Mouse (Mus musculus): ENCODE measurements at regions not wholly inside any gene's neighbourhood (a gene's known extent, or its start where the extent isn't known, plus 50 kb on each side); places are given as distances from the start of the nearest gene placed in this dataset.

DNA sequence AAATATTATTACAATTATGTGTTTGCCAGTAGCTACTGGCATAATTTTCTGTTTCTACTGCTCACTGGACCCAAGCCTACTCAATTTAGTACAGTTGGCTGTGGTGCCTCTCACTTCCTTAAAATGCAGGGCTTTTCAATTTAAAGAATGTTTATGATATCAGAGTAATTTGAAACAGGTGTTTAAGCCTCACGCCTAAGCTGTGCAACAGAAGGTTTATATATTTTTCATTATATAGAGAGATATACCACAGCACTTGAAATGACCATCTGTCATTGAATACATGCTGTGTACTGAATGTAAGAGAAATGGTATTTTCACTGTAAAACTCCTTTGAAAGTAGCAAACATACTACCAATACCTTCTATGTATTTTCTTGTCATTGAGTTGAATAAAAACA lies 376.8 kb downstream of the Otol1 start:
- DNase-seq (ENCODE audit: low spot score) = no peak

DNA sequence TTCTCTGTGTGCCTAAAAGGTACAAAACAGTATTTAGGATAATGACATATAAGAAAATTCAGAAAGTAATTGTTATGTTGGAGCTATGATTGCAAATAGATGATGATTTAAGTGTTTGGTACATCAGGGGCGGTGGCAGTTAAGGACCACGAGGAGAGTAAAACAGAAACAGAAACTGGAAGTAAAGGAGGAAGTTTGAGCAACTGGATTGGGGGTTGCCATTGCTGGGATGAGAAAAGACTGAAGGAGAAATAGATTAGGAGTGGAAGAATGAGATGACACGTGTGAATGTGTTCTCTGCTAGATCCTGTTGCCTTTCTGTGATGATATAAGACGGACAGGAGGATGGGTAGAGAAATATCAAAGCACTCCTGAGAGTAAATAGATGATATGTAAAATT lies 378.5 kb downstream of the Otol1 start:
- DNase-seq (ENCODE audit: low spot score) = no peak

DNA sequence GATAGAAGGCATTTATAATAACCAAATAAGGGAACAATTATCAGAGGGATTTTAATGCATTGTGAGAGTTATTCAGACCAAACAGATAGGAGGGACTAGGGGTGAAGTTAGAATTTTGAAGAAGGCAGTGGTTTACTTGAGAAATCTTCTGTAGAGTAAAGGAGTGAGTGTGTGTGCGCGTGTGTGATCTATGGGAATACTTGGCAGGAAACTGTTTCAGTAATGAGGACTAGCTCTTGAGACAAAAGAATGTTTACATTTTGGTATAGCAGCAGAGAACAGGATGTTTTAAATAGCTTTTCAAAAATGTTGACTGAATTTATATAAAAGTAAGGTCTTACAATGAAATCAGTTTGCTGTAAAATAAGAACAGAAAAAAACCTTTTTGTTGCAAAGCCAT lies 393.8 kb downstream of the Otol1 start:
- DNase-seq (ENCODE audit: low spot score) = no peak

DNA sequence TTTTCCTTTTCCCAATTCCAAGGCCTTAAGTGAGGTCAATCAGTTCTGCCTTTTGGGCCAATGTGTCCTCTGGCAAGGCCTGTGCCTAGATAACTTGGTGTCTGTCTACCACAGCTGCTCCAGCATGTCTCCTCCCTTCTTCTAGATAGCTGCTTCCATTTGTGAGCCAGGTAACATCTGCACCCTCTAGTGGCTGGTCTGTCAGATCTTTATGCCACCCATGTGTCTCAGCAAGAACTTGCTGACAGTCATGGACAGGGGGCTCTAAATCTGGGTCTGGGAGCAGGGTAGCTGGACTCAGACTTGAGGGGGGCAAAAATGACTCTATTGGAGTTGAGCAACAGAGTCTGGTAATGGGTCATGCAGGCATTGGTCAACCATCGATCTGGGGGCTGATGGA lies 399.2 kb downstream of the Otol1 start:
- DNase-seq (ENCODE audit: low spot score) = no peak

DNA sequence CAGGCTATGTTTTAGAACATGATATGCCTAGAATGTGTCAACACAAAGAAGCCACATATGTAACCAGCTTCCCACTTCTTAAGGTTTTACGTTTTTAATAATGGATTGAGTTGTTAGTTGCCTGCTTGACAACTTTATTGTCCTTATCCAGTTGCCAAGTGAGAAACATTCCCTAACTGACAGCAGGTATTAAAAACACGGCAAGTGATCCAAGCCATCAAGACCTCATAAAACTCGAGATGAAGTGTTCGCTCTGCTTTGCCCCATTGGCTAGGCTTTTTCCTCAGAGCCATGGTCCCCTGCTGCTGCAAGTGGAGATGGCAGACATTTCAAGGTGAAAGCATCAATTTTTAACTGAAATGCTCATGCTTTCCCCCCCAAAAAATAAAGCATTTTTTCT lies 410.9 kb downstream of the Otol1 start:
- DNase-seq (ENCODE audit: low spot score) = no peak

DNA sequence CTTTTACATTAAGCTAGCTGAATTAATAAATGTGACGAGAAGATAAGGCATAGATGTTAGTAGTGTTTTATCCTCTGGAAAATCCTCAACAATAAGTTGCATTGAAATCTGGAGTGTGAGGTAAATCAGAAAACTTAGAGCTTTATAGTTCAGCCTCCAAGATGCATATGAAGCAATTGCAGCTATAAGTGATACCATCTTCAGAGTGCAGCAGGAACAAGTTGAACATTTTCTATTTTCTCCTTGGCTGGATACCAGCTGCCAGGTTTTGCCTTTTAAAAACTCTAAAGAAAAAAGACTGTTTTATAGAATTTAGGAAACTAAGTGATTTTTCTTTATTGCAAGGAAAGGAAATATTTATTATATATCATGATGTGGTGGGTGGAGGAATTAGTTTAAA lies 414.6 kb downstream of the Otol1 start:
- DNase-seq (ENCODE audit: low spot score) = no peak

DNA sequence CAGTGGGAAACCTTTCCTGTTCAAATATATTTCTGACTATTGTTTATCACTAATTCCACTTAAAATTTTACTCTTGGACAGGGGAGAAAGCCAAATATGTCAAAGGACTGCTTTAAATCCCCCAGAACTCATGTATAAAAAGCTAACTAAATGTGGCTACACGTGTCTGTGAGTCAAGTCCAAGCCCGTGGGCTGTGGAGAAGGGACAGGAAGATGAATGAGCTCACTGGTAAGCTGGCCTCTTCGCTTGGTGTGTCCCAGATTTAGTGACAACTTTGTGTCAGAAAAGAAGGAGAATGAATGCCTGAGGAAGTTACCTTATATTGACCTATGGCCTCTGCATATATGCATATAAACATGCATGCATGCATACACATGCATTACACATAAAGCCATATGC lies 415.3 kb downstream of the Otol1 start:
- no peak for DNase-seq (ENCODE audit: low spot score)

DNA sequence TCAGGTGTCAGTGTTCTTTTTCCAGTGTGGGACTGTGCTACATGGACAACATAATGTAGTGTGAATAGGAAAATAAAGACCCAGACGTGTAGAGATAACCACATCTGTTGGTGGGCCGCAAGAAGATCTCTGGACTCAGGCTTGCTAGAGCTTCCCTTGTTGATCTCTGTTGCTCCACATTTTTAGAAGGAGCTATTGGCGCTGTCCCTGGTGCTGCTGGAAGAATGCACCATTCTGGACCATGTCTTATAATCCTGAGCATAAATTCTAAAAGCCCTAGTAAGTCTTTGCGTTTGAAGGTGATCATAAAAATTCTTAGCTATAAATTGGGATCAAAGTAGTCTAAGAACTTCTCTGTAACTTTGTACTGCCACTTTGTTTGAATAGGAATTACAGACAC lies 429.3 kb downstream of the Otol1 start:
- DNase-seq (ENCODE audit: low spot score) = peak; percentile 6

DNA sequence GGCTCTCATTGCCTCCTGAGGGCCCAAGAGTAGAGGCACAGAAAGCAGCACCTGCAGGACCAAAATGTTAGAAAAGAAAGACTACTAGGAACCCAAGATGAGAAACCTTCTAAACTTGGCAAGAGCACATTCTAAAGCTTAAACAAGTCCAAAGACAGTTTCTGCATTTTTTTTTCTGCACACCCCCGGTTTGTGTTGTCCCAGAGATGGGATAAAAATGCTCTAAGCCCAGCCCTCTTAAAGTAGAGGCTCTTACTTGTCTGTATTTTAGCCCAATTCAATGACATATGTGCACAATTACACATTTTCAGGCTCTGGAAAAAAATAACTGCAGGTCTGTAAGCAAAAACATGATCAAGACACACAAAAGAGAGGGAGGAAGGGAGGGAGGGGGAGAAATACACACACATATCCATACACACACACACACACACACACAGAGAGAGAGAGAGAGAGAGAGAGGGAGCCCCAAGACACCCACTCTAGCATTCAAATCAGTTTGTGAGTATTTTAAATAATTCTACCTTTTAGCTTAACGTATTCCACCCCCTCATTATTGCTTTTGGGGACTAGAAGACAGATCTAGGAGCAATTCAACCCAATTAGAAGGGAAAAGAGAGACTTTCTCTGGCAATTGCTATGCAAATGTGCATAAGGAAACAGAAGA lies 449.9 kb downstream of the Otol1 start:
- DNase-seq (ENCODE audit: low spot score) = no peak

DNA sequence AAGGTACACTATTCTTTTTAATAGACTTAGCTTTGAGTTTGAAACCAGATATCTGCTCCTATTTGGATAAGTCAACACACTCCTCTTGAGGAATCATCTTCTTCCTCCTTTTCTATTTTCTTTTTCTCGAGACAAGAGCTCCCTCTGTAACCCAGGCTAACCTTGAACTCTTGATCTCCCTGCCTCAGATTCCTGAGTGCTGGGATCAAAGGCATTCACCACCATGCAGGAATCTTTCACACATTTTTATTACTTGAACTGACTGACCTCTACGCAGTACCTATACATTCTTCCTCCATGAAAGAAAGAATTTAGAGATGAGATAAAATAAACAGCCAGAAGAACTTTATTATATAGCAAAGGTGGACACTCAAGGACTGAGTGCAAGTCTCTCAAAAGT lies 453.4 kb downstream of the Otol1 start:
- DNase-seq (ENCODE audit: low spot score) = no peak

DNA sequence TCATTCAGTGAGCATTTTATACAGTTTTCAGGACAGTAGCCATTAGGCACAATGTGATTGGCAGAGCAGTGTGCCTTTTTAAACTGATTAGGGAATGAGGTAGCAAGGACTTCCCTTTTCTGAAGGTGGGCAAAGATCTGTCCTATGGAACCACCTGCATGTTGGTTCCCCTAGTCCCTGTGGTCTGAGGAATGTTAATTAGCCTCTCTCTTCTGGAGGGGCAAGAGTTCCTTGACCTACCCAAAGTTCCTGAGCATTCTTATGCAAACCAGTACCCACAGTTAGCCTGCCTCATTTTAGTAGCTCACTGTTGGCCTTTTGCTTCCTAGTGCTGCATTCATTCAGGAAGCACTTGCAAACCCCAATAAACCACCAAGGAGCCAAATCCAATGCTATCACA lies 455.8 kb downstream of the Otol1 start:
- no peak for DNase-seq (ENCODE audit: low spot score)

DNA sequence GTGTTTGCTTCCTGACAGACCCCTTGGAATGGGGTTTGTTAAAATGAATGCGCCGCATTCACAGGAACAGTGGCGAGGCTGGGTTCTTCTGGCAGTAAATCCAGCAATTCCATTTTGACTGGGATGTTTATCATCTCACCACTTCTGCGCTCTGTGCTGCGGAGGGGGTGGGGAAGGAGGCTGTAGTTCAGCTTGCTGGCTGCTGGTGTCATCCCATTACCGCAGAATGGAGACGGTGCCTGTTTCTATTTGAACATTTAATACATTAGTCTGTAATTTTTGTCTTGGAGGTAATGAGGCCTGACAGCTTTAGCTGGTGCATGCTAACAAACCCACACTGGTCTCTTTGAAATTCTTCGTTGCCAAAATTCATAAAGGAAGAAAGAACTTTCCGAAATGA lies 475.1 kb downstream of the Otol1 start:
- peak; percentile 81 for DNase-seq (ENCODE audit: low spot score)

DNA sequence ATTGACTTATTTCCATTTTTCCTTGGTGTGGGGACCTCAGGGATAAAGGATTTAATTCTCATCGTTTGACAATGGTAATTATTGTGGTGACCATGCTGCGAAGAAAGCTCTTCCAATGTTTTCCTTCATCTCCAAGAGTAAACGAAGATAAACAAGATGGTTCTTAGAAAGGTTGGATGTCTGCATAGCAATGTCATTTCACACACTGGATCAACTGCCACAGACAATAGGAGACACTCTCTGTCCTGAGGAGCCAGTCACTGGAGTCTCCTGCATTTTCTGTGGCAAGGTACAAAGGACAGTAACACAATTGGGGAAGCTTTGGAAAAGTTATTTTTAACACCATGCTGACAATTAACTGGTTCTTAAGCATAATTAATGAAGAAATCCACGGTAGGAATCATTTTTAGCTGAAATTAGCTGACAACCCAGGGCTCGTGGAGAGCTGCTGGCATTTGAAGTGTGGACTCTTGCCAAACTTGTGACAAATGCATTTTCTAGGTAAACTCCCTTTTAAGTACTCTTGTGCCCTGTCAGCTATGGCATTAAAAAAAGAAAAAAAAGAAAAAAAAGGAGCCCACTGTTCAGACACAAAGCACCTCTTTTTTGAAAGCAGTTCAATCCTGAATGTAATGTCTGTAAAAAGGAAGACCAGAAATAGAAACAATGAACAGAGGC lies 475.8 kb downstream of the Otol1 start:
- DNase-seq (ENCODE audit: low spot score) = no peak

DNA sequence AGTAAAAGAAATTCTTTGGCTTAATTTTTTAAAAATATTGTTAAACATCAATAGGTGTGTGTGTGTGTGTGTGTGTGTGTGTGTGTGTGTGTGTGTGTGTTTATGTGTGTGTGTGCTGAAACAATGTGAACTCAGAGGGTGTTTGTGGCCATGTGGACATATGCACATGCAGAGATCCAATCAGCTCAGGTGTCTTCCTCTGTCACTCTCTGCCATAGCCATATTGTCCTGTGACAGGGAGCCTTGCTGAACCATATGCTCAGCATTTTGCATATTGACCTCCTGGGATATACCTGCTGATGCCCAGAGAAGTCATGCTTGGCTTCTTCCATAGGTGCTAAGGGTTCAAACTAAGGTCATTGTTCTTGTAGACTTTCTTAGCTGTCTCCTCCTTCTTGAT lies 489.0 kb downstream of the Otol1 start:
- no peak for DNase-seq (ENCODE audit: low spot score)

DNA sequence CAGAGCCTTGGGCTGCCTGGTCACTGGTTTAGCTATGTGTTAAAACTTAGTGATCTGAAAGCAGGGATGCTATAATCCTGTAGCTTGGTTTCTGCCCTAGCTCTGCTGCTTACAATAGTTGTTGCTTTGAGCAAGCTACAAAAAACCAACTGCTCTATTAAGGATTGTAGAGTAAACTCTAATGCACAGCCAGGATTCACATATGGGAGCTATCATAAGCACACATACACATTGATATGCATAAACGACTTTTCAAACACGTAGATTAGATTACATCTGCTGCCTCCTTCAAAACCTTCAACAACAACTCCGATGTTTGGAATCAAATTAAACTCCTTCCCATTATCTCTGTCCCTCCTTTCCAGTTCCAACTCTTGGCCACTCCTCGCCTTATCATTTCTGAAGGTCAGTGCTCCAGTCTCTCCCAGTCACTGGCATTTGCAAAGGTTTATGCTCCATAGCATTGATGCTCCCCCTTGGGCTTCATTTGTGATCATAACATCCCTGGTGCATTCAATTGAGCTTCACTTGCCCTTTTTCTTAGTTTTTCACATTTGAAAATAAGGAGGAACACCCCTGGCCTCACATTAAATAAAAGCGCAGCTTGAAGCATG lies 492.9 kb downstream of the Otol1 start:
- DNase-seq (ENCODE audit: low spot score) = peak; percentile 15

DNA sequence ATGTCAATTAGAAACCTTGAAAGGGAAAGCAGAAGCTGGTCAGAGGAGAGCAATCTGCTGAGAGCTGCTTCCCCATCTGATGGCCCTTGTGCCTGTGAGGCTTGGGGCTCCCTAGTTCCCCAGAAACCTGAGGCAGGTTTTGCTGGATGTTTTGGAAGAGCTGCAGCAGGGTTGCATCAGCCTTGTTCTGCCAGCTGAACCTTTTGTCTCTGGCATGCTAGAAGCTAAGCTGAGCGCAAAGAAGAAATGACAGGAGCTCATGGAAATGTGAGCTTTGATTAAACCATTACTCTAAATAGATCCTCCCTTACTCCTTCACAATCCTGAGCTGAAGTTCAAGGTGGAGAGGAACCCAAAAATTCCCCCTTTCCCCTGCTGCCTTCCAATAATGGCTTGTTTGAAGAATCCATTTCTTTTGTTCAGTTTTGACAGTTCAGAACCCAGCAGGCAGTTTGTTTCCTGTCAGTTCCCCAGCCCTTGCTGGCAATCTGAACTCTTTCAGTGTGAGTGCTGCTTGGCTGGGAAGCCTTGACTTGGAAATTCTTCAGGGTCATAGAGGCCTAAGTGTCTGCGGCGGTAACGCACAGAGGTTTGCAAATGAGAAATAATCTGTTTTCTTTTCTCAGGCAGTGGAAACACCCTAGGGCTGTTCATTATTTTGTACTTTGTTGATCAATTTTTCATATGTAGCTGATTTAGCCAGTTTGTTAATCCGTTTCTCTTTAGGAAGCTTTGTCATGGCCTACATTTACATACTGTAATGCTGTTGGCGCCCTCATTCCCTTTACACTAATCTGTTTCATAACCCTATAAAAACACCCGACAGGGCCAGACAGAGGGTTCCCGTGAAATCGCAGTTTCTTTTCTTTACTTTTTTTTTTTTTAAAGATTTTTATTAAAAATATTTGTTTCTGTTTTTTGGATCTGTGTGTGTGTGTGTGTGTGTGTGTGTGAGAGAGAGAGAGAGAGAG lies 493.9 kb downstream of the Otol1 start:
- DNase-seq (ENCODE audit: low spot score) = peak; percentile 44

DNA sequence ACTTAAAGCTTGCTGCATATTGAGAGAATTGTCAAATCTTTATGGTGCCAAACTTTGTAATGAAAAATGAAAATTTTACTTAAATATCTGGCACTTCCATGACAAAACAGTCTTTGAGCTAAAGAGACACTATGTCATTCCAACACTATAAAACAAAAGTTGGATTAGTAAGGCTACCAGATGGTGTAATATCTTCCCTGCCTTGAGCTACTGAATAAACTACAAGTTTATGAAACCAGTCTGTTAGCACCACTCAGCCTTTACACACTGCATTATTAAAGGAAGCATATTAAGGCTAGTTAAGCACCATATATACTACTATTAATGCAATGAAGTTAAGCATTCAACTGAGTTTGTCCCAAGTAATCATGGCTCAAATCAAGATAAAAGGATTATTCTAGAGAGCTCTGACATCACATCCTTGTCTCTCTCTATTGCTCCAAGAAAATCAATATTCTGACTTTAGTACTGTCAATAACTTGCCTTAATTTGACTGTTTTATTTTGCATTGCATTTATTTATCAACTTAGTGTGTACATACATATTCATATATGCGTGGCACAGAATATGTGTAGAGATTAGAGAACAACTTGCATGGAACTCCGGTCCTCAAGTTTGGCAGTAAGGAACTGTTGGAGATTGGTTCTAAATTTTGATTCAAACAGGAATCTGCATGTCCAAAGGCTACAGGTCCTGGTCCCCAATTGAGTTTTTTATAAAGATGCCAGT lies 526.3 kb downstream of the Otol1 start:
- DNase-seq (ENCODE audit: low spot score) = no peak

DNA sequence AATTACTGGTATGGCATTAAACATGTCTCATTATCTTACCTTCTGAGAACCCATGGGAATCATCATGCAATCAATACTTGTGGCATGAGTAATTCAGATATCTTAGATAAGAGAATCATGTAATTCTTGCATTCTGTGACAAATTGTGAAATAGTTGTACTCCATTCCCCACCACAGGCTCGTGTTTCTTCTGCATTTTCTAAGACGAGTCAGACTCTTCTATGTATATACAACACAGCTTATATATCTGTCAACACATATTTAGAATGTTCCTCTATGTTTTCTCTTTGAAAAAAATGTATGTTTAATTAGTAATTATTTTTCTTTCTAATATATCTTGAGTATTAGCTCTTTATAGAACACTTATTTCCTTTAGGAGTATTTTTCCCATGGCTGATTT lies 527.7 kb downstream of the Otol1 start:
- no peak for DNase-seq (ENCODE audit: low spot score)

DNA sequence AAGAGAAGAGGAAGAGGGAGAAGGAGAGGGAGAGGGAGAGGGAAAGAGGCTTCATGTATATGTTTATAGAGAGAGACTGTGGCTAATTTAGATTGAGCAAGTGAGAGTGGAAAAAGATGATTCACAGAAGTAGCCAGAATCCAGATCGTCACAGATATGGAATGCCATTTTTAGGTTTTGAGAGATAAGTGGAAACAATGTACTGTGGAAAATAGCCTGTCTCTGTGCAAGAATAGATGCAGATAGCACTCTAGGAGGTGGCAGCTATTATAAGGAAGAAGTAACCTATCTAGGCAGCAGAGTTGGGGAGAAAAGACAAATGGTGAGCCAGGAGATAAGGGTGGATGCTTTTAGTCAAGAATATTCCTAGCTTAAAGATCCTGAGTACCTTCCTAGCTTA lies 536.5 kb downstream of the Otol1 start:
- no peak for DNase-seq (ENCODE audit: low spot score)

DNA sequence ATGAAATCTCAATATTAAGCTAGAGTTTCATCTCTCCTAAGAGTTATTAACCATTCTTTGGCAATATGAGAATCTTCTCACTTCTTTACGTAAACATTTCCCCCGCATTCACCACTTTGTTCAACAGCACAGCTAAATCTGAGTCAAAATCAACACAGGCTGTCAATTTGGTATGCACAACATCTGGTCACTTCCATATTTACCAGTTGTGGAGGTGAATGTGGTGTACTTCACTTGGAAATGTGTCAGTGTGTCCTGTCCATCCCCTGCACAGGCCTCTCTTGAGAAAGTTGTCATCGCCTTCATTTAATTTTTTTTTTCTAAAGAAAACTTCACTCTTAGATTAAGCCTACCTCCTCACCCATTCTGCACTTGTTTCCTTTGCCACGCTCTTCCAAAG lies 550.4 kb downstream of the Otol1 start:
- DNase-seq (ENCODE audit: low spot score) = no peak

DNA sequence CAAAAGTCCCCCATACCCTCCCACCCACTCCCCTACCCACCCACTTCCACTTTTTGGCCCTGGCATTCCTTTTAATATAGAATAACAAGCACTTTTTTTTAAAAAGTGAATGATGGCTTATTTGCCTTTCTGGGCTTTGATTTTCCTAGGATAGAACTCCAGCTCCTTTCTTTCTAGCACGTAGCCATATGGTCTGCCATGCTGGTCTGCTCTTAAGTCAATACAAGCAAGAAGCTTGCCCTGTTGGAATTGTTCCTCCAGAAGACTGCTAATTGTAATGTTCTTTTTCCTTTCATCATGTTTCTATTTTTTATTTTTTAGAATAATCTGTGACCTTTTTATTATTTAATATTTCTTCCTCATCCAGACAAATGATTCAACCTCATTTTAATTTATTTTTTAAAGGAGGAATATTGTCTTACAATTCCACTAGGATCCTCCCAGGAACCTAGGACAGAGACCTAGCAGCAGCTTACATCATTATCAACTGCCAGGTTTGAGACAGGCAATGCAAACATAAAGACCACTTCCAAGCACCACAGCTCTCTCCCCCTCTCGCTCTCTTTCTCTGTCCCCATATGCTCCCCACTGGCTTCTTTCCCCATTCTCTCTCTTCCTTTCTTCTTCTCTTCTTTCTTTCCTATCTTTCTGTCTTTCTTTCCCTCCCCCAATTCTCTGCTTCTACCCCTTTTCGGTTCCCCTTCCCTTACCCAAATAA lies 558.9 kb downstream of the Otol1 start:
- DNase-seq (ENCODE audit: low spot score) = no peak
